Mouse (Mus musculus): Measurements from ENCODE around the gene Bnipl. TPM values are rescaled to one million over a fixed set of nuclear protein-coding genes. Genes with fewer than 3 reads are reported as not detected.

The Bnipl gene
- total RNA-seq, 2 experiments from 2014 or later = not detected

DNA sequence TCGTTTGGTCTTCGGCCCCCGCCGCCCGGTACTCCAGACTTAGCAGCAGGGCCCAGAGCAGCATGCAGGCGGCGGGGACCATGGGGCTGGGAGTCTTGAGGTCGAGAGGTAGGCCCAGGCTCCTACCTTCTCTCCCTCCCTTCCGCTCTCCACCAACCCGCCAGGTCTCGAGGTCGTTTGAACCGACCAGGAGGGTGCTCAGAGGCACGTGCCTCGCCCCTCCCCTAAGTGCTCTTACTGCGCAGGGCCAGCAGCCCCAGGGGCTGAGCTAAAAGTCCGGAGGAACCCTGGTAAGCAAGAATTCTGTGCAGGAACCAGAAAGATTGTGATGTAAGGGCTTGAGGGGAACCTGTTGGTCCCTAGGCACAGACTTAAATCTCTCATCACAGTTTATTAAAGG is 10.1 kb downstream of the Bnipl start:
- ATAC-seq (replicated peaks; ENCODE audit: poor library complexity) = 0 out of 2 replicates have a peak, but pooled peaks have one; percentile 27

DNA sequence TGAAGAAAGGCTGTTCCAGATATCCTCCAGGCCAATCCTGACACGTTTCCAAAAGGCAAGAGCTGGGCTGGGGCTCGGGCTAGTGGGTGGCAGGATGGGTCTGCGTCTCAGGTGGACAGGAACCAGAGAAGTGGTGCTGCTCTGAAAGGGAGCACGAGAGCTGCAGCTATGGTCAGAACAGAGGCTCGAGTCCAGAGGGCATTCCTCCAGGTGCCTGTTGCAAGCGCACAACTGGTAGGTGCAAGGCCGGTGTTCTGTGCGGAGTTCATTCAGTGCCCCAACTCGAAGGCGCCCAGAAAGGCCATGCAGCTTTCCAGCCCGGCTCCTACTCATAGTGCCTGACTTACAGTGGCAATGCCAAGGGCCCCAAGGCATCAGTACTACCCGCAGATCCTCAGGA is 11.0 kb downstream of the Bnipl start:
- no peak for ATAC-seq (replicated peaks; ENCODE audit: poor library complexity)

DNA sequence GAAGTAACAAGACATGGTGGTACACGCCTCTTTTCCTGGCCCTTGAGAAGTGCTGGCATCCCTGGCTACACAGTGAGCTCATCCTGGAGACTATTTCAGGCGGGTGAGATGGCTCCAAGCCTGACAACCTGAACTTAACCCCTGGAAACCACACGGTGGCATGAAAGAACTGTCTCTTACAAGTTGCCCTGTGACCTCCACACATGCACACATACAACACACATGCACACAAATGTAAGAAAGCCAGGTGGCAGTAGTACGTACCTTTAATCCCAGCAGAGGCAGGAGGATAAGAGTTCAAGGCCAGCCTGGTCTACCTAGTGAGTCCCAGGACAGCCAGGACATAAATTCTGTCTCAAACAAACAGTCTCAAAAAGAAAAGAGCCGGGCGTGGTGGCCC is 12.0 kb downstream of the Bnipl start:
- ATAC-seq (replicated peaks; ENCODE audit: poor library complexity) = peak; percentile 26; the same call in 1 of the 2 replicates

GRCm38 (mm10) chr3:95237541-95238099 is 13.4 kb downstream of the Bnipl start:
- no peak for ATAC-seq (replicated peaks; ENCODE audit: poor library complexity)

DNA sequence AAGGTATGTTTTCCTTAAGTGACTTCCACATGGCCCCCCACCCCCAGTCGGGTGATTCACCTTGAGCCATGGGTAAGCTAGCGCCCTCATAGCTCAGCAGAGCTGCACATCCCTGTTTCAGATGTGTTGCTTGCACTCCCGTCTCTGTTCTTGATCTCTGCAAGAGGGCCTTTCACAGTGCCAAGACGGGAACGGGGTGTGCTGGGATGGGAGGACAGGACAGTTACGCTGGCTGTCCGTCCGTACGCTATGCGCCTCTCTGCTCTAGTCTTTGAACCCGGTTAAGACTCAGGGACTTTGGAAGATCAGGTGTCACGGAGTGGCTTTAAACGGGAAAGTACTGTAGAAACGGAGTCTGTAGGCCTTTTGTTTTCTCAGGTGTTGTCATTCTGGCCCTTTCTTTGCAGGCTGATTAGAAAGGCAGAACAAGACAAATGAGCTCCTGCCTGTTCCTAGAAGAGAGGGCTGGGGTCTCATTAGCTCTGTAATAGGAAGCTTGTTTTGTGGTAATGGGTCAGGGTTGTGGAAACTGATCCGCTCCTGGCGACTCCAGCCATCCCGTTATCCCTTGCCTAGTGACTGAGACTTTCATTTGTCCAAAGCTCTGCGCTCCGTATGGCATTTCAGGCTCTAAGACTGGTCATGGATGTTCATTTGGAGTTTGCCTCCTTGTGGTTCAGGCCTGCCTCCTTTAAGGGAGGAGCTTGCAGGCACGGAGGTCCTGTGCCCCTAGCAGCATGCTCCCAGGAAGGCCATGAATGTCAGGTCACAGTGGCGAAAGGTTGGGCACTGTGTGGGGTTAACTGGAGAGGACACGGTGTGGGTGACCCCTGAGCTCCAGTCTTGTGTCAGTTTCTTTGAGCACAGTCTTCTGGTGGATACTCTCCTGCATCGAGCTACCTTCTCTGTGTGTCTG is 15.3 kb downstream of the Bnipl start:
- no peak for ATAC-seq (replicated peaks; ENCODE audit: poor library complexity)

DNA sequence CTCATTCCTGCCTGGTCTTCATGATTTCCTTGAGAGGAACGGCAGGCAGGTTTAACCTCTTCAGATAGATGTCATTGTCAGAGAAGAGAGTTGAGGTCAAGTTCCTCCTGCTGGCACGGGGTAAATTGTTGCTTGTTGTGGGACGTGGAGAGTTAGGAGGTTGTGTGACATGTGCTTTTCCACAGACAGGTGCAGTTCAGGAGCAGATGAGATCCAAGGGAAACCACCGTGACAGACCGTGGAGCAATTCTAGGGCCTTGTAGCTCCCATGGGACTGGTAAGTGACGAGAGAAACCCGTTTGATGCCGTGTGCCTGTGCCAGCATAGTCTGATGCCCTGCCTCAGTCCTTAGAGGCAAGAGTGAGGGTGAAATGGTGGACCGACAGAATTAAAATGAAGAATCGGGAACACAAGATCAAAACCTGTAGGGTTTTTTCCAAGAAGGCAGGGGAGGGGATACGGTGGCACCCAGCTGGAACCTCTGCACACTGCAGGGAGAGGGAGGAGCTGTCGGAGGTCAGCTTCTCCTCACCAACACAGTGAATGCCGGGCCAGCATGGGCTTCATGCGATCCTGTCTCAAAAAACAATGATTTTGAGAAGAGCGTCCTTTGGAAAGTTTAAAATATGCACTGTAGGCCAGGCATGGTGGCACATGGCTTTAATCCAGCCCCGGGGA is 17.6 kb downstream of the Bnipl start:
- no peak for ATAC-seq (replicated peaks; ENCODE audit: poor library complexity)

- no peak for ATAC-seq (replicated peaks; ENCODE audit: poor library complexity)
Measured at GRCm38 (mm10) chr3:95232771-95233170, 18.2 kb downstream of the Bnipl start.

GRCm38 (mm10) chr3:95231298-95232221 is 19.4 kb downstream of the Bnipl start, which contains the start of gene Mllt11:
Gene Mllt11 (minus strand): TSS chr3:95232171.
- ATAC-seq (replicated peaks; ENCODE audit: poor library complexity) = peak; percentile 11; the same call in 1 of the 2 replicates

DNA sequence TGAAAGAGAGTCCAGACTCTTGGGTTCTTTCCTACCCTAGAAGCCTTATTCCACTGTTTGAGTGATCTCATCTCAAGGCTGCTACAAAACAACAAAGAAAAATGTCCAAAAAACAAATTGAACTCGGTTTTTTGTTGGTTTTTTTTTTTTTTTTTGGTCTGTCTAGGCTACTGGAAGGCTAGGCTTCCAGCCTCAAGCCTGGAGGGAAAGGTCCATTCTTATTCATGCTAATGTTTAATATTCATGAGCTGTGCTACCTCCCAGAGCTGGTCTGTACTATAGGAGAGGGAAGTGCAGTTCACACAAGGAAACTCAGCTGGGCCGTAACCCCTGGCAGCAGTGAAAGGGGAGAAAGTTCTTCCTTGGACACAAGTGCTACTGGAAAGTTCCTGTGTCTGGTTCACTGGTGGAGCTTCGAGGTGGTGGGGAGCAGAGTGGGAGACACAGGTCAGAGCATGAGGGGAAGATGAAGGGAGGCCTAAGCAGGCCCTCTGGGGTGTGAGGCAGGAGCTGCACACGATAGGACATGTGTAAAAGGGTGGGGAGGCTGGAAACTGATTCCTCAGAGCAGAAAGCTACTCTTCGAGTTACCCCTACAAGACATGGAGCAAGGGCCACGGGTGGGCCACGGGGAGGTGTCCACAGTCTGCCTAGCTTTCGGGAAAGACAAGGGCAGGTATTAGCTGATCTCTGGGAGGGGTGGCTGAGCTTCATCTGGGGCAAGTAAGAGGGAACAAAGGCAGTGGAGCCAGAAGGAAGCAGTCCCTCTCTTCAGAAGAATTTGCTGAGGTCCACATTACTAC is 20.3 kb downstream of the Bnipl start:
- no peak; the same call in 1 of the 2 replicates for ATAC-seq (replicated peaks; ENCODE audit: poor library complexity)

DNA sequence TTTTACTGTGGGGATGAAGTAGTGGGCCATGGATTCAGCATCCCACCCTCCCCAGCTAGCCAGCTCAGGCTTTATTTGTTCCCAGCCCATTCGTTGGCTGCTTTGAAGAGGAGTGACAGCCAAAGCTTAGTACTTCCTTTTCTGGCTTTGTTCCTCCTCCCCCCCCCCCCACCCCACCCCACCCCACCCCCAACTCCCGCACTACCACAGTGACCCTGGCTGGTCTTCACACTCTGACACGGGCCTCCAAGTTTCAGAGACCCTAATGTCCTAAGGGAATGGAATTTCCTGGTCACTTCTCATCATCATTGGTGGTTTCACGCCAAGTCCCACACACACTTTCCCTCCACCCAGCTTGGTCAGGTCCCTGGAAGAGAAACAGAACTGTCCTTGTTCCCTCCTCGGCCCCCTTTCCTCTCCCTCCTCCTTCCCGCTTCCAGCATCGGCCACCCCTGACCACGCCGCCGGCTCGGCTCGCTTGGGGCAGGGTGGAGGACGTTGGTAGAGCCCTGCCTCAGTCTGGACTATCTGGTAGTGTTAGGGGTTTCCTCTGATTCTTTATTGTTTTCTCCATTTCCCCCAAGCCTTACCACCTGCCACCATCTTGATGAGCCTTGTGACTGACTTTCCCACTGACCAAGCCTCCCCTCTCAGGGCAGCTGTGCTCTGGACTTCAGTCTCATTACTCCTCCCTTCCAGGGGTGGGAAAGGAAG is 21.1 kb downstream of the Bnipl start:
- peak; percentile 4; the same call in 1 of the 2 replicates for ATAC-seq (replicated peaks; ENCODE audit: poor library complexity)

DNA sequence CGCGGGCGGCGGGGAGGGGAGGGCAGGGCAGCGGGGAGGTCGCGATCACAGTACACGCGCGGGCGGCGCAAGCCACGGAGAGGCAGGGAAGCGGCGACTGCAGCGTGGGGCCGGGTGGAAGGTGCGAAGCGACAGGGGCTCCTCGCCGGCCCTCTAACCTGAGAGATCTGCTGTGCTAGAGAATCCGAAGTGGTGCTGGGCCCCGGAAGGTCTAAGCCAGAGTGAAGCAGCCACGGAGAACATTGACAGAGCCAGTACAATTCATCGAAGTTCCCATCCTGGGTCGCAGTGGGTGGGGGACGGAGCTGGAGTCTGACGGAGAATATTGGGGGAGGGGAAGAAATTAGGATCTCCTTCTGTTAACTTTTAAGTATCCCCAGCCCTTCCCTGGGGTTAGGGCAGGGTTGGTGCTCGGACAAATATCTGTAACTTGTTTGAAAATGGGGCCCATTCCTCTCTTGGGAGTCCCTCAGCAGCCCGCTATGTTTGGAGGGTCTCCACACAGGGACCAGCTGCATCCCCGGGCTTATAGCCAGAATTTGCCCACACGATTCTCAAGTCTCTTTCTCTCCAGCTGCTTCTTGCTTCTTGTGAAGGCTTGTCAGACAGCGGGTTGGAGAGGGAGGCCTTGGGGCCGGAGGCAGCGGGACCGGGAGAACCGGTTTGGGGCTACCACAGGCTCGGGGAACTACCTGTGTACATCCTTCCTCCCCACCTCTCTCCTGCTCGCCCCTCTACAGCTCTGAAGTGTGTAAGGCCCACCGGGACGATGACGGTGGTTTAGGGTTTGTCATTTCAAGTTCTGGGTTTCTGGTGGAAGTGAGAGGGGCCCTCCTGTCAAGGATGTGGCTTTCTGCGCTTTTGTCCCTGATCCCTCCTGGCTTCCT is 21.9 kb downstream of the Bnipl start:
- no peak; the same call in 1 of the 2 replicates for ATAC-seq (replicated peaks; ENCODE audit: poor library complexity)

- ATAC-seq (replicated peaks; ENCODE audit: poor library complexity) = peak; percentile 75
Measured at GRCm38 (mm10) chr3:95228148-95228893, 22.7 kb downstream of the Bnipl start, which contains the start of gene Cdc42se1. Gene Cdc42se1 (plus strand): TSS chr3:95228732.

GRCm38 (mm10) chr3:95227214-95227613 is 23.8 kb downstream of the Bnipl start:
- ATAC-seq (replicated peaks; ENCODE audit: poor library complexity) = no peak

DNA sequence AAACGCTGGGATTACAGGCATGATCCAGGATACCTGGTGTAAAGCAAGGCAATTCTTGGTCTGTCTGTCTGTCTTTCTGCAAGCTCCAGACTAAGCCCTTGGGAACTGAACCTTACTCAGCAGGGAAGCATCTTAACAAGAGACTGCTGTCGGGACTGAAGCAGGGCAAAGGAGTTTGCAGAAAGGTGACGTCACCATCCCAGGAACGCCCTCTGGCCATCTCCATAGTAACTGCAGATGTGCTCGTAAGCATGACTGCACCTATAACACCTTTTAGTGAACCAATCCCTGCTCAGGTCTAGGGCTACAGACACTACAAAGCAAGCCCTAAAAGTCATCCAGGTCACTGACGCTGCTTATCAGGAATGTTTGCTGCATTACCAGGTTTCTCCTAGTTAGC is 26.7 kb downstream of the Bnipl start:
- no peak for ATAC-seq (replicated peaks; ENCODE audit: poor library complexity)

DNA sequence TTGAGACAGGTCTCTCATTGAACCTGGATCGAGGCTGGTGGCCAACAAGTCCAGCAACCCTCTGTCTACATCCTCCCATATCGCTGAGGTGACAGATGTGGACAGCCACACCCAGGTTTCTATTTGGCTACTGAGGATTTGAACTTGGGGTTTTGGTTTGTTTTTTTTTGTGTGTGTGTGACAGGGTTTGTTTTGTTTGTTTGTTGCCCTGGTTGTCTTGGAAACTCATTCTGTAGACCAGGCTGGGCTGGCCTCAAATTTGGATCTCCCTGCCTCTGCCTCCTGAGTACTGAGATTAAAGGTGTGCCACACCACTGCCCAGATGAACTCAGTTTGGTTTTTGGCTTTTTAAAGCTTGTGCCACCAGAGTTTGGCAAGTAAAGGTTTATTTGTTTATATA is 28.0 kb downstream of the Bnipl start:
- no peak for ATAC-seq (replicated peaks; ENCODE audit: poor library complexity)

- peak; percentile 35 for ATAC-seq (replicated peaks; ENCODE audit: poor library complexity)
Measured at GRCm38 (mm10) chr3:95218466-95219137, 32.4 kb downstream of the Bnipl start.

Measured in megakaryocyte progenitor cell, adult 5-6 weeks (primary cell).